Mouse (Mus musculus) CD4-positive naive resting alpha-beta T cell, adult 76 days (primary cell): Measurements from ENCODE around the gene Neurod4. TPM values are rescaled to one million over a fixed set of nuclear protein-coding genes. Genes with fewer than 3 reads are reported as not detected.

Experiments used
- total RNA-seq: library from RNA; stranded (reverse); gene quantifications from one replicate; pipeline ENCODE4 v1.2.4, GENCODE M21; 2023

The Neurod4 gene
- not detected for total RNA-seq

GRCm38 (mm10) chr10:130280066-130280465 is at the start of gene Neurod4:
Gene Neurod4, minus strand, starts transcription at chr10:130280240.

GRCm38 (mm10) chr10:130322637-130323036 is 42.6 kb upstream of the Neurod4 start, which contains the start of gene Tespa1:
Gene Tespa1, plus strand, starts transcription at chr10:130322870.

Other genes starting within 250 kb of the Neurod4 start
- gene Olfr821, start 249.9 kb downstream of the Neurod4 start, total RNA-seq: not detected
- gene Olfr822, start 209.0 kb downstream of the Neurod4 start, total RNA-seq: not detected
- not detected for gene Olfr823, start 164.9 kb downstream of the Neurod4 start, total RNA-seq
- not detected for gene Olfr824, start 150.2 kb downstream of the Neurod4 start, total RNA-seq
- not detected for gene Olfr825, start 113.5 kb downstream of the Neurod4 start, total RNA-seq
- not detected for gene Olfr826, start 96.1 kb downstream of the Neurod4 start, total RNA-seq
- gene Olfr827, start 65.8 kb downstream of the Neurod4 start, total RNA-seq: not detected
- gene Tespa1, start 42.6 kb upstream of the Neurod4 start, total RNA-seq: 139 TPM
- not detected for gene Vmn2r84, start 114.1 kb upstream of the Neurod4 start, total RNA-seq
- gene Vmn2r85, start 149.5 kb upstream of the Neurod4 start, total RNA-seq: not detected
- not detected for gene Vmn2r86, start 175.8 kb upstream of the Neurod4 start, total RNA-seq
- not detected for gene Vmn2r87, start 217.2 kb upstream of the Neurod4 start, total RNA-seq